Mouse (Mus musculus): ENCODE data around the gene Dnmt3l.

GRCm38 (mm10) chr10:78100989-78101780 lies 59.4 kb downstream of the Dnmt3l start:
- TF ChIP-seq POLR2A (IDR thresholded peaks at IDR 0.05; ENCODE audit: insufficient read depth, low read length) (no peak), CTCF (IDR thresholded peaks at IDR 0.05; ENCODE audit: low read depth, low read length) (no peak), EP300 (IDR thresholded peaks at IDR 0.05; ENCODE audit: insufficient read depth, low read depth, low read length) (no peak)
